Mouse (Mus musculus): Measurements from ENCODE around the gene Rgs13. TPM values are rescaled to one million over a fixed set of nuclear protein-coding genes. Genes with fewer than 3 reads are reported as not detected.
A peak's percentile ranks its signal among the peaks of the same experiment; 100 is the strongest.
"Not testable (repeated sequence)": the region's sequence is repeated elsewhere in the genome, so short reads cannot be mapped to it uniquely, and the experiment has no call there.

The Rgs13 gene
- polyA plus RNA-seq, 1 experiment from 2014 or later = 2.0 TPM

DNA sequence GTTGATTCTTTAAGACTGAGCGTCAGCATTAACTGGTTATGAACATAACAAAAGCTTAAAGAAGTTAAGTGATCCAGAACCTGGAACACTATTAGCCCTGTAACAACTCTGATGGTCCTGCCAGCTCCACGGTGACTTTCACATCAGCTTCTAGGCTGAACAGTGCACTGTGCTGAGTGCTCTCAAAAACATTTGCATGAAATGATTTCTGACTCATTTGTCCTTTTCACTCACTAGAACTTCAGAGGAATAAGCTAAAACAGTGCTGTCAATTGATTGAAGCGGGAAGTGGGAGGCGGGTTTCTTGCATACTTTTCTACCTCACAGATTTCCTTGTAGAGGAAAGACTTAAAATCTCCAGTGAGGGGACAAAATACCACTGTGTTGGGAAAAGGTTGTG lies 8.3 kb downstream of the Rgs13 start:
- no peaks in the 10 kb centered on the region for H3K36me3 ChIP-seq (ENCODE audit: control insufficient read depth, insufficient read depth, low read length)
- no peaks in the 10 kb centered on the region for H3K4me1 ChIP-seq (replicated peaks; ENCODE audit: control insufficient read depth, insufficient read depth, low read length)
- ATAC-seq (replicated peaks; ENCODE audit: low FRiP score) = no peak
- no peak overlapping the region for H3K27ac ChIP-seq (ENCODE audit: low read depth, low read length)
- H3K4me2 ChIP-seq (ENCODE audit: low read depth, low read length, severe bottlenecking) = no peak overlapping the region
- DNase-seq (ENCODE audit: low spot score) = no peak
- WGBS = 70% methylated on average over 4 of the region's 4 CpGs
- H3K9ac ChIP-seq (ENCODE audit: low read length) = no peak overlapping the region
- H3K9me3 ChIP-seq (ENCODE audit: control insufficient read depth, low read length) = no peaks in the 10 kb centered on the region
- H3K4me3 ChIP-seq (ENCODE audit: low read depth, low read length) = no peak overlapping the region
- H3K27me3 ChIP-seq (ENCODE audit: control insufficient read depth, insufficient read depth, low read length) = no peaks in the 10 kb centered on the region

DNA sequence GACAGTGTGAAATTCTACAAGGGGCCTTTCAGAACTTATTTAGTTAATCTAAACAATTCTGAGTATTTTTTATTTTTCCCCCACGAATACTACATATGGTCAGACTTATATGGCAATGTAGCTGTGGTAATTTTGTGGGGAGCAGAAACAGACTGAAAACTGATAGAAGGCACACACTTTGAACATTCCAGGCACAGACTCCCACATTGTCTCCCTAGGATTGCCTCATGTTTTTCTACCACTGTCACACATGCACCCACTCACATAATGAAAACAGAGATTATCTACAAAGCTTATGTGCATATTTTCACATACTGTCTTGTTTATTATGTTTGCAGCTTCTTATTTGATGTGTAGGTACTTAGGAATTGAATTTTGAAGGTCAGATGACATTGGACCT lies 9.4 kb downstream of the Rgs13 start:
- Histone ChIP-seq H3K4me3 (ENCODE audit: low read depth, low read length) (no peak overlapping the region), H3K4me2 (ENCODE audit: low read depth, low read length, severe bottlenecking) (no peak overlapping the region), H3K9me3 (ENCODE audit: control insufficient read depth, low read length) (no peaks in the 10 kb centered on the region), H3K4me1 (replicated peaks; ENCODE audit: control insufficient read depth, insufficient read depth, low read length) (no peaks in the 10 kb centered on the region), H3K27ac (ENCODE audit: low read depth, low read length) (no peak overlapping the region), H3K9ac (ENCODE audit: low read length) (no peak overlapping the region), H3K36me3 (ENCODE audit: control insufficient read depth, insufficient read depth, low read length) (no peaks in the 10 kb centered on the region), H3K27me3 (ENCODE audit: control insufficient read depth, insufficient read depth, low read length) (no peaks in the 10 kb centered on the region)
- DNase-seq (ENCODE audit: low spot score) (no peak), ATAC-seq (replicated peaks; ENCODE audit: low FRiP score) (no peak)
- 75% methylated on average over 1 of the region's 1 CpGs for WGBS

GRCm38 (mm10) chr1:144166897-144167296 lies 10.3 kb downstream of the Rgs13 start:
- no peak for ATAC-seq (replicated peaks; ENCODE audit: low FRiP score)
- Histone ChIP-seq H3K27me3 (ENCODE audit: control insufficient read depth, insufficient read depth, low read length) (no peaks in the 10 kb centered on the region), H3K4me3 (ENCODE audit: low read depth, low read length) (no peak overlapping the region), H3K36me3 (ENCODE audit: control insufficient read depth, insufficient read depth, low read length) (no peaks in the 10 kb centered on the region), H3K4me1 (replicated peaks; ENCODE audit: control insufficient read depth, insufficient read depth, low read length) (no peaks in the 10 kb centered on the region), H3K9ac (ENCODE audit: low read length) (no peak overlapping the region), H3K27ac (ENCODE audit: low read depth, low read length) (no peak overlapping the region), H3K4me2 (ENCODE audit: low read depth, low read length, severe bottlenecking) (no peak overlapping the region), H3K9me3 (ENCODE audit: control insufficient read depth, low read length) (no peaks in the 10 kb centered on the region)
- DNase-seq (ENCODE audit: low spot score) = no peak
- WGBS = 84% methylated on average over 5 of the region's 5 CpGs

DNA sequence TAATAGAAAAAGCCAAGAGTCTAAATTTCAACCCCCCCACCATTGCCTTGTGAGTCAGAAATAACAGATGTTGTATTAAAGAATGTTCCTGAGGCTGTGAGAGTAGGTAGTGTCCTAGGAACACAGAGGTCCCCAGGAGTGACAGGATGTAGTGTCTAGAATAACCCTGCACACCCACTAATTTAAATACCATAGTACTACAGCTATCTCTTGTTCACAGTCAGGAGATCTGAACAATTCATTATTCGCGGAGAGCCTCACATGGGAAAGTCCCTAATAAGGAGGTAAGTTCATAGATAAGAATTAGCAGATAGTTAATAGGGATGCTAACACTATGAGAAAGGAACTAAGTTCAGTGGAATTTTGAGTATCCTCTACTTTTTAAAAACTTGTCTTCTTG lies 10.9 kb downstream of the Rgs13 start:
- WGBS = 96% methylated on average over 2 of the region's 2 CpGs
- no peak for ATAC-seq (replicated peaks; ENCODE audit: low FRiP score)

GRCm38 (mm10) chr1:144152526-144152925 lies 24.6 kb downstream of the Rgs13 start:
- H3K36me3 ChIP-seq (ENCODE audit: control insufficient read depth, insufficient read depth, low read length) = no peaks in the 10 kb centered on the region
- no peak overlapping the region for H3K4me2 ChIP-seq (ENCODE audit: low read depth, low read length, severe bottlenecking)
- 62% methylated on average over 1 of the region's 1 CpGs for WGBS
- DNase-seq (ENCODE audit: low spot score) = no peak
- H3K9ac ChIP-seq (ENCODE audit: low read length) = no peak overlapping the region
- H3K4me3 ChIP-seq (ENCODE audit: low read depth, low read length) = no peak overlapping the region
- no peaks in the 10 kb centered on the region for H3K4me1 ChIP-seq (replicated peaks; ENCODE audit: control insufficient read depth, insufficient read depth, low read length)
- H3K27ac ChIP-seq (ENCODE audit: low read depth, low read length) = no peak overlapping the region
- H3K9me3 ChIP-seq (ENCODE audit: control insufficient read depth, low read length) = no peaks in the 10 kb centered on the region
- no peaks in the 10 kb centered on the region for H3K27me3 ChIP-seq (ENCODE audit: control insufficient read depth, insufficient read depth, low read length)
- no peak for ATAC-seq (replicated peaks; ENCODE audit: low FRiP score)

More for the DNA sequence above, 10.9 kb downstream of the Rgs13 start:
- Histone ChIP-seq H3K27me3 (ENCODE audit: control insufficient read depth, insufficient read depth, low read length) (no peaks in the 10 kb centered on the region), H3K27ac (ENCODE audit: low read depth, low read length) (no peak overlapping the region), H3K4me2 (ENCODE audit: low read depth, low read length, severe bottlenecking) (no peak overlapping the region), H3K4me1 (replicated peaks; ENCODE audit: control insufficient read depth, insufficient read depth, low read length) (no peaks in the 10 kb centered on the region), H3K4me3 (ENCODE audit: low read depth, low read length) (no peak overlapping the region), H3K9me3 (ENCODE audit: control insufficient read depth, low read length) (no peaks in the 10 kb centered on the region), H3K36me3 (ENCODE audit: control insufficient read depth, insufficient read depth, low read length) (no peaks in the 10 kb centered on the region), H3K9ac (ENCODE audit: low read length) (no peak overlapping the region)
- no peak for DNase-seq (ENCODE audit: low spot score)

DNA sequence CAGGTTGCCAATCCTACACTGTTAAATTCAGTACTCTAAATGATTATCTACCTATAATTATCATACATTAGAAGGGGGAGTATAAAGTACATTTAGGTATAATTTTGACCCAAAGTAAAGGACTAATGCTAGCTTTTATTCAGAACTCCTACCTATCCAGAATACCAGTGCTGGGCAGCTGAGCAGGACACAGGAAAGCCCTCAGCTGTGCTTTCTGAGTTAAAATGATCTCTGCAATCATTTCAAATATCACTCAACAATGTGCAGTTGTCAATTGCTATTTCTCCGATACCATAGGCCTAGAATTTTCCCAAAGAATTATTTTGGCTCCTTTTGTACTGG lies 25.0 kb downstream of the Rgs13 start:
- no peaks in the 10 kb centered on the region for H3K36me3 ChIP-seq (ENCODE audit: control insufficient read depth, insufficient read depth, low read length)
- 86% methylated on average over 1 of the region's 1 CpGs for WGBS
- no peak overlapping the region for H3K4me3 ChIP-seq (ENCODE audit: low read depth, low read length)
- H3K27ac ChIP-seq (ENCODE audit: low read depth, low read length) = no peak overlapping the region
- no peaks in the 10 kb centered on the region for H3K9me3 ChIP-seq (ENCODE audit: control insufficient read depth, low read length)
- DNase-seq (ENCODE audit: low spot score) (no peak), ATAC-seq (replicated peaks; ENCODE audit: low FRiP score) (no peak; the same call in 1 of the 2 replicates)
- H3K4me1 ChIP-seq (replicated peaks; ENCODE audit: control insufficient read depth, insufficient read depth, low read length) = no peaks in the 10 kb centered on the region
- no peak overlapping the region for H3K9ac ChIP-seq (ENCODE audit: low read length)
- no peak overlapping the region for H3K4me2 ChIP-seq (ENCODE audit: low read depth, low read length, severe bottlenecking)
- no peaks in the 10 kb centered on the region for H3K27me3 ChIP-seq (ENCODE audit: control insufficient read depth, insufficient read depth, low read length)

- Histone ChIP-seq H3K9me3 (ENCODE audit: control insufficient read depth, low read length) (no peaks in the 10 kb centered on the region), H3K27me3 (ENCODE audit: control insufficient read depth, insufficient read depth, low read length) (no peaks in the 10 kb centered on the region), H3K4me2 (ENCODE audit: low read depth, low read length, severe bottlenecking) (no peak overlapping the region), H3K4me1 (replicated peaks; ENCODE audit: control insufficient read depth, insufficient read depth, low read length) (no peaks in the 10 kb centered on the region), H3K36me3 (ENCODE audit: control insufficient read depth, insufficient read depth, low read length) (no peaks in the 10 kb centered on the region), H3K27ac (ENCODE audit: low read depth, low read length) (no peak overlapping the region), H3K9ac (ENCODE audit: low read length) (no peak overlapping the region), H3K4me3 (ENCODE audit: low read depth, low read length) (no peak overlapping the region)
- DNase-seq (ENCODE audit: low spot score) (no peak), ATAC-seq (replicated peaks; ENCODE audit: low FRiP score) (peak; percentile 51; the same call in 1 of the 2 replicates)
- 78% methylated on average over 5 of the region's 5 CpGs for WGBS
Observed at GRCm38 (mm10) chr1:144151401-144152183, 25.6 kb downstream of the Rgs13 start.

DNA sequence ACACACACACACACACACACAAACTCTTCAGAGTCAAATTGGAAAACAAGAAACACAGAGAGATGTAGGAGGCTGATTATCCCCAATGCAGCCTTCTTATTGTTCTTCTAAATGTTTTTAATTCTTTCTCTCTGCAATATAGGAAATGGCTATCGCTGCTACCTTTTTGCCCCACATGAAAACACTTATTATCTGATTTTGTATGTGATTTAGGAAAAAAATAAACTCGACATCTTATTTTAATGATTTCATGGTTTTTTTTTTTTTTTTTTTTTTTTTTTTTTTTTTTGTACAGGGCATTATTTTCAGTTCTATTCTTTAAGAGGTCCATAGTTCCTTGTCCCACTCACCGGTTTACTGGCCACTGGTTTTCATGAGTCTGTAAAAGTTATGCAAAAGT lies 27.2 kb downstream of the Rgs13 start:
- no peak overlapping the region for H3K27ac ChIP-seq (ENCODE audit: low read depth, low read length)
- H3K4me2 ChIP-seq (ENCODE audit: low read depth, low read length, severe bottlenecking) = no peak overlapping the region
- no peaks in the 10 kb centered on the region for H3K9me3 ChIP-seq (ENCODE audit: control insufficient read depth, low read length)
- 84% methylated on average over 3 of the region's 3 CpGs for WGBS
- H3K36me3 ChIP-seq (ENCODE audit: control insufficient read depth, insufficient read depth, low read length) = no peaks in the 10 kb centered on the region
- no peak for DNase-seq (ENCODE audit: low spot score)
- H3K4me3 ChIP-seq (ENCODE audit: low read depth, low read length) = no peak overlapping the region
- no peak for ATAC-seq (replicated peaks; ENCODE audit: low FRiP score)
- H3K4me1 ChIP-seq (replicated peaks; ENCODE audit: control insufficient read depth, insufficient read depth, low read length) = no peaks in the 10 kb centered on the region
- no peaks in the 10 kb centered on the region for H3K27me3 ChIP-seq (ENCODE audit: control insufficient read depth, insufficient read depth, low read length)
- H3K9ac ChIP-seq (ENCODE audit: low read length) = no peak overlapping the region

DNA sequence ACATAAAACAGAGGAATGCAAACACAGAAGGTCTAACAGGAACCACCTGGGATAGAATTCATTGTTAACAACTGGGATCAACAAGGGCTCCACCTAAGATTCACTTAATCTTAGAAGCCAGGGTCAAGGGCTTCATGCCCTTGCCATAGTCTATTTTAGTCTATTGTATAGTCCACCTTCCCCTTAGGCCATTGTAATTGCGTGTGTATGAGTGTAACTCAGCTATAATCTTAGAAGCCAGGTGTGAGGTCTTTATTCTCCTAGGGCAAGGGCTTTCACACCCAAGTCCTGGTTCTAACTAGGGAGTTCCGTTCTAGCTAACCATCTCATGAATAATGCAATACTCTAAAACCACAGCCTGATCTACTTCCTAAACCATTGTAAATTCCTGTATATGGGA lies 35.8 kb downstream of the Rgs13 start:
- 82% methylated on average over 2 of the region's 2 CpGs for WGBS
- not testable (repeated sequence) for H3K4me3 ChIP-seq (ENCODE audit: low read depth, low read length); H3K9me3 ChIP-seq (ENCODE audit: control insufficient read depth, low read length); H3K27me3 ChIP-seq (ENCODE audit: control insufficient read depth, insufficient read depth, low read length); H3K36me3 ChIP-seq (ENCODE audit: control insufficient read depth, insufficient read depth, low read length); DNase-seq (ENCODE audit: low spot score); H3K9ac ChIP-seq (ENCODE audit: low read length); H3K4me1 ChIP-seq (replicated peaks; ENCODE audit: control insufficient read depth, insufficient read depth, low read length); ATAC-seq (replicated peaks; ENCODE audit: low FRiP score); H3K27ac ChIP-seq (ENCODE audit: low read depth, low read length); H3K4me2 ChIP-seq (ENCODE audit: low read depth, low read length, severe bottlenecking)
